Mouse (Mus musculus): ENCODE results near the gene Olfr288. TPM values are rescaled to one million over a fixed set of nuclear protein-coding genes. Genes with fewer than 3 reads are reported as not detected.

The Olfr288 gene
- polyA plus RNA-seq (2014; fragmentation: Nextera tagmentation; extraction: Ambion mirVana) = not detected in 2 replicates

DNA sequence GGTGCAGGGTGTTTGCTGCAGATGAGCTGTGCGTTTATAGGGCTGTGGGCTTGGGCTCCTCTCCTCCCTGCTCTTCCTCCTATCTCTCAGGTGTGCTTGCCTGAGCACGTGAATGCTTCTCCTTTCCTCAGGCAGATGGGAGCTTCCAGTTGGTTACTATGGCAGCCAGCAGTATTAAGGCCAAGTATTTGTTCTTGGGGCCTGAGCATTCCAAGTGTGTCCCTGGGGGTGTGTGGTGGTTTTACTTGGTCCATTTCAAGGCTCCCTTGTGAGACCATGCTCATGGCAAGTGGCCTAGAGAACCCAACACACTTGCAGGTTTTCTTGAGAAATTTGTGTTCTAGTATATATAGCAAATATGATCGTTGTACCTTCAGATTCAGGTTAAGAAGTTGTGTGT, at the start of gene Olfr288:
TSS of gene Olfr288 (minus strand) at position 101 of the 400 bp plus-strand sequence.
- 66% methylated on average over 3 of the region's 3 CpGs for WGBS
- Histone ChIP-seq H3K4me1 (replicated peaks; ENCODE audit: control insufficient read depth, insufficient read depth, low read length) (no peaks in the 10 kb centered on the region), H3K4me3 (replicated peaks; ENCODE audit: low read length) (no peak within 1 kb of the TSS), H3K27ac (no peak within 1 kb of the TSS), H3K27me3 (ENCODE audit: control insufficient read depth, insufficient read depth, low read length) (no peaks in the 10 kb centered on the region), H3K9ac (no peak within 1 kb of the TSS), H3K4me2 (replicated peaks) (no peak within 1 kb of the TSS), H3K9me3 (ENCODE audit: control insufficient read depth, low read length) (no peaks in the 10 kb centered on the region), H3K36me3 (replicated peaks; ENCODE audit: control insufficient read depth, insufficient read depth) (no peaks in the 10 kb centered on the region)
- no peak for ATAC-seq (ENCODE audit: low FRiP score)
- DNase-seq (ENCODE audit: low spot score) = no peak

DNA sequence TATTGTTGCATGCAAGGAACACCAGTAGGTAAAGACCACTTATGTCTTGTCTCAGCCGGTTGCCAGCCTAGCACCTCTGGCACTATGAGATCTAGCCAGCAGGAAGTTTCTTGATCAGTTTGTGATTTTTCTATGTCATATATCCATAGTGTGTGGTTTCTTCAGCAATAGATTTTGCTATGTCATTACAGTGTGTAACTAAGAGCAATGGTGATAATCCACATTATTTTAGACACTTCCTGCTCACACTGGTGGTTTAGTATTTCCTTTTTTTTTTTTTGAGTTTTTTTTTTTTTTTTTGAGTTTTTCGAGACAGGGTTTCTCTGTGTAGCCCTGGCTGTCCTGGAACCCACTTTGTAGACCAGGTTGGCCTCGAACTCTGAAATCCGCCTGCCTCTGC, 40.1 kb upstream of the Olfr288 start:
- Histone ChIP-seq H3K9ac (no peak overlapping the region), H3K4me1 (replicated peaks; ENCODE audit: control insufficient read depth, insufficient read depth, low read length) (no peaks in the 10 kb centered on the region), H3K9me3 (ENCODE audit: control insufficient read depth, low read length) (0 out of 2 replicates have a peak, but pooled peaks cover 4% of the 10 kb centered on the region), H3K4me2 (replicated peaks) (no peak overlapping the region), H3K4me3 (replicated peaks; ENCODE audit: low read length) (no peak overlapping the region), H3K27me3 (ENCODE audit: control insufficient read depth, insufficient read depth, low read length) (no peaks in the 10 kb centered on the region), H3K36me3 (replicated peaks; ENCODE audit: control insufficient read depth, insufficient read depth) (no peaks in the 10 kb centered on the region), H3K27ac (no peak overlapping the region)
- DNase-seq (ENCODE audit: low spot score) (no peak), ATAC-seq (ENCODE audit: low FRiP score) (no peak)
- 90% methylated on average over 4 of the region's 4 CpGs for WGBS

DNA sequence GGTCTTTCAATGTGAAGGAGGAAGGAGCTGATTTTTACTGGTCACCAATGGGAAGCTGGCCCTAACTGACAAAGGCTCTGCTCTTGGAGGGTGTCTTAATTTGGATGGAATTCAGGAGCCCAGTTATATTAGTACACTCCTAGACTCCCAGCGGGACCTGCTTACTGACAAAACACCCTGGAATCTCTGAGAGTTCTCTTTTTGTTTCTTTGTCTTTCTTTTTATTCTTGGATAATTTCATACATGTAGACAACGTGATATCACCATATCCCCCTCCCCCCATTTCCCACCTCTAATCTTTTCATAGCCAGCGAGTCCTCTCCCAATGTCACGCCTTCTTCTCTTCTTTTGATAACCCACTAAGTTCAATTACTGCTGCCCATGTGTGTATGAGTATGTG, 39.0 kb upstream of the Olfr288 start, which contains the start of gene Olfr286:
TSS of gene Olfr286 (minus strand) at position 101 of the 400 bp plus-strand sequence.
- H3K4me1 ChIP-seq (replicated peaks; ENCODE audit: control insufficient read depth, insufficient read depth, low read length) = no peaks in the 10 kb centered on the region
- H3K4me3 ChIP-seq (replicated peaks; ENCODE audit: low read length) = no peak within 1 kb of the TSS
- H3K9me3 ChIP-seq (ENCODE audit: control insufficient read depth, low read length) = 0 out of 2 replicates have a peak, but pooled peaks cover 4% of the 10 kb centered on the region
- no peak within 1 kb of the TSS for H3K27ac ChIP-seq
- no peak for DNase-seq (ENCODE audit: low spot score)
- H3K27me3 ChIP-seq (ENCODE audit: control insufficient read depth, insufficient read depth, low read length) = no peaks in the 10 kb centered on the region
- H3K4me2 ChIP-seq (replicated peaks) = no peak within 1 kb of the TSS
- no peaks in the 10 kb centered on the region for H3K36me3 ChIP-seq (replicated peaks; ENCODE audit: control insufficient read depth, insufficient read depth)
- H3K9ac ChIP-seq = no peak within 1 kb of the TSS
- ATAC-seq (ENCODE audit: low FRiP score) = no peak
- WGBS = 88% methylated on average over 4 of the region's 4 CpGs

DNA sequence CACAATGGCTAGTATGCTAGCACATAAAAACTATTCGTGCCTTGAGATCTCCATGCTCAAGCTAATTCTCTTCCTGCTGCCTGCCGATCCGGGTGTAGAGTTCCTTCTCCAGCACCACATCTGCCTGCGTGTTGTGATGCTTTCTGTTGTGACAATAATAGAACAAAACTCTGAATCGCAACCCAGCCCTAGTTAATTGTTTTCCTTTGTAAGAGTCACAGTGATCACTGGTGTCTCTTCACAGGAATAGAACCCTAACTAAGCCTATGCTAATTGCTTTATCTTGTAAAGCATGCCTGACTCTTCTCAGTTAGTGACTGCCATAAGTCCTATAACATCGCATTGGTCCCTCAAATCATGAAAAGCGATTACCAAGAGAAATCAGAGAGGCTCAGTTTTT, 30.8 kb upstream of the Olfr288 start:
- no peak for ATAC-seq (ENCODE audit: low FRiP score)
- Histone ChIP-seq H3K27me3 (ENCODE audit: control insufficient read depth, insufficient read depth, low read length) (no peaks in the 10 kb centered on the region), H3K27ac (no peak overlapping the region), H3K36me3 (replicated peaks; ENCODE audit: control insufficient read depth, insufficient read depth) (no peaks in the 10 kb centered on the region), H3K4me2 (replicated peaks) (no peak overlapping the region), H3K9ac (no peak overlapping the region), H3K4me1 (replicated peaks; ENCODE audit: control insufficient read depth, insufficient read depth, low read length) (no peaks in the 10 kb centered on the region), H3K4me3 (replicated peaks; ENCODE audit: low read length) (no peak overlapping the region), H3K9me3 (ENCODE audit: control insufficient read depth, low read length) (no peaks in the 10 kb centered on the region)
- WGBS = 80% methylated on average over 7 of the region's 7 CpGs
- DNase-seq (ENCODE audit: low spot score) = no peak

DNA sequence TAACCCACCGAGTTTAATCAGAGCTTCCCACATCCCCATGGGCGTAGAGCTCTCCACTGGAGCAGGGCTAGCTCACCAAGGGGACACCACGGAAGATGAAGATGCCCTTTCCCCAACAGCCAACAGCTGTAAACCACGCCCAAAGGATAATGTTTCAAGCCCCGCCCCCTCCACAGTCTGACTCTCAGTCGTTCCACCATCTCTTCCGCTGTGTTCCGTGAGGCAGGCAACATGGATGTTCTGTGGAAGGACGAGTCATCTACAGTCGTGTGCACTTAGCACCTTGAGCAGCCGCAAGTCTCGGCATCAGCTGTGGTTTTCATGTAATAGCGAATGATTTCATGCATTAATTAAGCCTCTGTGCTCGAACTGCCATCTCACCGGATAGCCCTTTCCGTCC, 30.3 kb upstream of the Olfr288 start:
- Histone ChIP-seq H3K4me2 (replicated peaks) (no peak overlapping the region), H3K4me3 (replicated peaks; ENCODE audit: low read length) (no peak overlapping the region), H3K27ac (no peak overlapping the region), H3K9ac (no peak overlapping the region), H3K36me3 (replicated peaks; ENCODE audit: control insufficient read depth, insufficient read depth) (no peaks in the 10 kb centered on the region), H3K4me1 (replicated peaks; ENCODE audit: control insufficient read depth, insufficient read depth, low read length) (no peaks in the 10 kb centered on the region), H3K9me3 (ENCODE audit: control insufficient read depth, low read length) (no peaks in the 10 kb centered on the region), H3K27me3 (ENCODE audit: control insufficient read depth, insufficient read depth, low read length) (no peaks in the 10 kb centered on the region)
- 43% methylated on average over 16 of the region's 16 CpGs for WGBS
- DNase-seq (ENCODE audit: low spot score) (no peak), ATAC-seq (ENCODE audit: low FRiP score) (no peak)

DNA sequence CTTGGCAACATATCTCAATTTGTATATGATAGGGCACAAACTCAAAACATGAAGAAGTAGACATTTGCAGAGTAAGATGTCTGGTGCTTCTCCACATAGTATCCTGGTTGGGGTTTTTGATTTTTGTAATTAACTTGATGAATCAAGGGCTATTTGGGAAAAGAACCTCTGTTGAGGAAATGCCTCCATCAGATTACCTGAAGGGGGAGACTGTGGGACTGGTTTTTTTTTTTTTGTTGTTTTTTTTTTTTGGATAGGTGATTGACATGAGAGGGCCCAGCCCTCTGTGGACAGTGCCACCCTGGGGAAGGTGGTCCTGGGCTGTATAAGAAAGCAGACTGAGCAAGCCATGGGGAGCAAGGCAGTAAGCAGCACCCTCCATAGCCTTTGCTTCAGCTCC, 27.0 kb upstream of the Olfr288 start:
- Histone ChIP-seq H3K27me3 (ENCODE audit: control insufficient read depth, insufficient read depth, low read length) (no peaks in the 10 kb centered on the region), H3K4me1 (replicated peaks; ENCODE audit: control insufficient read depth, insufficient read depth, low read length) (no peaks in the 10 kb centered on the region), H3K4me2 (replicated peaks) (no peak overlapping the region), H3K9ac (no peak overlapping the region), H3K9me3 (ENCODE audit: control insufficient read depth, low read length) (no peaks in the 10 kb centered on the region), H3K27ac (no peak overlapping the region), H3K4me3 (replicated peaks; ENCODE audit: low read length) (no peak overlapping the region), H3K36me3 (replicated peaks; ENCODE audit: control insufficient read depth, insufficient read depth) (no peaks in the 10 kb centered on the region)
- DNase-seq (ENCODE audit: low spot score) = no peak
- ATAC-seq (ENCODE audit: low FRiP score) = no peak

DNA sequence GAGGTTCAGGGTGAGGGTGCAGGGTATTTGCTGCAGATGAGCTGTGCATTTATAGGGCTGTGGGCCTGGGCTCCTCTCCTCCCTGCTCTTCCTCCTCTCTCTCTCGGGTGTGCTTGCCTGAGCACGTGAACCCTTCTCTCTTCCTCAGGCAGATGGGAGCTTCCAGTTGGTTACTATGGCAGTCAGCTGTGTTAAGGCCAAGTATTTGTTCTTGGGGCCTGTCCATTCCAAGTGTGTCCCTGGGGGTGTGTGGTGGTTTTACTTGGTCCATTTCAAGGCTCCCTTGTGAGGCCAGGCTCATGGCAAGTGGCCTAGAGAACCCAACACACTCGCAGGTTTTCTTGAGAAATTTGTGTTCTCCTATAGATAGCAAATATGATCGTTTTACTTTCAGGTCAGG, 25.5 kb upstream of the Olfr288 start, which contains the start of the genes Gm44579 and Olfr287:
TSS of gene Gm44579 (minus strand) at position 101 of the 400 bp plus-strand sequence.
TSS of gene Olfr287 (minus strand) at position 180 of the 400 bp plus-strand sequence.
- Histone ChIP-seq H3K9ac (no peak within 1 kb of the TSS), H3K27ac (no peak within 1 kb of the TSS), H3K4me1 (replicated peaks; ENCODE audit: control insufficient read depth, insufficient read depth, low read length) (no peaks in the 10 kb centered on the region), H3K27me3 (ENCODE audit: control insufficient read depth, insufficient read depth, low read length) (no peaks in the 10 kb centered on the region), H3K9me3 (ENCODE audit: control insufficient read depth, low read length) (no peaks in the 10 kb centered on the region), H3K36me3 (replicated peaks; ENCODE audit: control insufficient read depth, insufficient read depth) (no peaks in the 10 kb centered on the region), H3K4me3 (replicated peaks; ENCODE audit: low read length) (no peak within 1 kb of the TSS), H3K4me2 (replicated peaks) (no peak within 1 kb of the TSS)
- 57% methylated on average over 4 of the region's 4 CpGs for WGBS
- DNase-seq (ENCODE audit: low spot score) (no peak), ATAC-seq (ENCODE audit: low FRiP score) (no peak)

DNA sequence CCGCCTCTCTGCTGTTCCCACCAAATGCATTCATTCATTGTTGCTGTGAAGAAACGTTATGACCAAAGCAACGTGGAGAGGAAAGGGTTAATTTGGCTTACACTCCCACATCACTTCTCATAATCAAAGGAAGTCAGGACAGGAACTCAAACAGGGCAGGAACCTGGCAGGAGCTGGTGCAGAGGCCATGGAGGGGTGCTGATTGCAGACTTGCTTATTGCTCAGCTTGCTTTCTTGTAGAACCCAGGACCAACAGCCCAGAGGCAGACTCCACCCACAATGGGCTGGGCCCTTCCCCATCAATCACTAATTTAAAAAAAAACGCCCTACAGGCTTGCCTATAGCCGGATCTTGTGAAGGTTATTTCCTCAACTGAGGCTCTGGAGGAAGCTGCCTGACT, 18.8 kb upstream of the Olfr288 start:
- H3K4me2 ChIP-seq (replicated peaks) = no peak overlapping the region
- no peaks in the 10 kb centered on the region for H3K4me1 ChIP-seq (replicated peaks; ENCODE audit: control insufficient read depth, insufficient read depth, low read length)
- ATAC-seq (ENCODE audit: low FRiP score) (no peak), DNase-seq (ENCODE audit: low spot score) (no peak)
- H3K9me3 ChIP-seq (ENCODE audit: control insufficient read depth, low read length) = no peaks in the 10 kb centered on the region
- no peak overlapping the region for H3K9ac ChIP-seq
- H3K36me3 ChIP-seq (replicated peaks; ENCODE audit: control insufficient read depth, insufficient read depth) = no peaks in the 10 kb centered on the region
- no peak overlapping the region for H3K27ac ChIP-seq
- H3K27me3 ChIP-seq (ENCODE audit: control insufficient read depth, insufficient read depth, low read length) = no peaks in the 10 kb centered on the region
- H3K4me3 ChIP-seq (replicated peaks; ENCODE audit: low read length) = no peak overlapping the region
- 74% methylated on average over 5 of the region's 5 CpGs for WGBS

DNA sequence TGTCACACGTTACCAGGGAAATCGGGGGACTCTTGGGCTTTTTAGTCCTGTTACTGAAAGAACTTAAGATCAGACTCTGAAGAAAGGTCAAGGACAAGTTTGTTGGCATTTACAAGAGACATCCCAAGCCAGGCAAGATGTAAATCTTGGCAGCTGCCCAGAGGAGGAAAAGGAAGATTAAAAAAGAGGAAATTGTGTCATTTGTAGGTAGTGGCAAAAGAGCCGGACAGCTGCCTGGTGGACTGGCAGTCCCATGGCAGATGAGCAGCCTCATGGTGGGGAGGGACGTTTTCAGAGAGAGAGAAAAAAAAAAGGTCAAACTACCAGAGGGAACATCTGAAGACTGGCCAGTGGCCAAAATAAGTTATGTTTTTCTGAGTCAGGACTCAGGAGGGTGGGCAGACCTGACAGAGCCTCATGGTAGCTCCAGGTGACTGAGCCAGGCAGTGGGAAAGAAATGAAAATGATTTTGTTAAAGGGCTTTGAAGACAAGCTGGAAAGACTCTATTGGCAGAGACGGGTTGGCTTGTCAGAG, 18.1 kb upstream of the Olfr288 start:
- ATAC-seq (ENCODE audit: low FRiP score) (no peak), DNase-seq (ENCODE audit: low spot score) (no peak)
- no peak overlapping the region for H3K4me3 ChIP-seq (replicated peaks; ENCODE audit: low read length)
- H3K4me2 ChIP-seq (replicated peaks) = no peak overlapping the region
- no peak overlapping the region for H3K27ac ChIP-seq
- H3K9ac ChIP-seq = no peak overlapping the region
- no peaks in the 10 kb centered on the region for H3K27me3 ChIP-seq (ENCODE audit: control insufficient read depth, insufficient read depth, low read length)
- H3K36me3 ChIP-seq (replicated peaks; ENCODE audit: control insufficient read depth, insufficient read depth) = no peaks in the 10 kb centered on the region
- 83% methylated on average over 5 of the region's 5 CpGs for WGBS
- H3K4me1 ChIP-seq (replicated peaks; ENCODE audit: control insufficient read depth, insufficient read depth, low read length) = no peaks in the 10 kb centered on the region
- no peaks in the 10 kb centered on the region for H3K9me3 ChIP-seq (ENCODE audit: control insufficient read depth, low read length)

DNA sequence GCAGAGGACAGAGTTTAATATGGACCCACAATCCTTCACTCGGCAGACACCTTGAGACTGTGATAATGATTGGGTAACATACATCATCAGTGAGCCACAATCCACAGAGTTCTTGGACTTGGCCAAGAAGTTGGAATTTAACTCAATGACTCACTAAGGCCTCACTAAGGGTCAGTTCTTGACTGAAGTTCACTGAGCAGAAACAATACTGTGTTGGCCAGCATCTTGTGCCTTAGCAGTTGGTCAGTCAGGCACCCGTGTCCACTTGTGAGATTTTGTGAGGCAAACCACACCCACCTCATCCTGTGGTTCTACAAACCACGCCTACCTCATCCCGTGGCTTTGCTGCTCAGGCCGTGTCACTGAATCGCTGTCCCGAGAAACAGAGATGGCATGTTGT, 14.3 kb upstream of the Olfr288 start:
- H3K4me2 ChIP-seq (replicated peaks) = no peak overlapping the region
- no peaks in the 10 kb centered on the region for H3K4me1 ChIP-seq (replicated peaks; ENCODE audit: control insufficient read depth, insufficient read depth, low read length)
- no peak overlapping the region for H3K9ac ChIP-seq
- DNase-seq (ENCODE audit: low spot score) = no peak
- WGBS = 76% methylated on average over 7 of the region's 7 CpGs
- no peak overlapping the region for H3K4me3 ChIP-seq (replicated peaks; ENCODE audit: low read length)
- H3K9me3 ChIP-seq (ENCODE audit: control insufficient read depth, low read length) = no peaks in the 10 kb centered on the region
- no peak for ATAC-seq (ENCODE audit: low FRiP score)
- no peaks in the 10 kb centered on the region for H3K36me3 ChIP-seq (replicated peaks; ENCODE audit: control insufficient read depth, insufficient read depth)
- H3K27ac ChIP-seq = no peak overlapping the region
- no peaks in the 10 kb centered on the region for H3K27me3 ChIP-seq (ENCODE audit: control insufficient read depth, insufficient read depth, low read length)
